Mouse (Mus musculus): ENCODE results near the gene Crybb1.
A peak's percentile ranks its signal among the peaks of the same experiment; 100 is the strongest.

Gene Crybb1

DNA sequence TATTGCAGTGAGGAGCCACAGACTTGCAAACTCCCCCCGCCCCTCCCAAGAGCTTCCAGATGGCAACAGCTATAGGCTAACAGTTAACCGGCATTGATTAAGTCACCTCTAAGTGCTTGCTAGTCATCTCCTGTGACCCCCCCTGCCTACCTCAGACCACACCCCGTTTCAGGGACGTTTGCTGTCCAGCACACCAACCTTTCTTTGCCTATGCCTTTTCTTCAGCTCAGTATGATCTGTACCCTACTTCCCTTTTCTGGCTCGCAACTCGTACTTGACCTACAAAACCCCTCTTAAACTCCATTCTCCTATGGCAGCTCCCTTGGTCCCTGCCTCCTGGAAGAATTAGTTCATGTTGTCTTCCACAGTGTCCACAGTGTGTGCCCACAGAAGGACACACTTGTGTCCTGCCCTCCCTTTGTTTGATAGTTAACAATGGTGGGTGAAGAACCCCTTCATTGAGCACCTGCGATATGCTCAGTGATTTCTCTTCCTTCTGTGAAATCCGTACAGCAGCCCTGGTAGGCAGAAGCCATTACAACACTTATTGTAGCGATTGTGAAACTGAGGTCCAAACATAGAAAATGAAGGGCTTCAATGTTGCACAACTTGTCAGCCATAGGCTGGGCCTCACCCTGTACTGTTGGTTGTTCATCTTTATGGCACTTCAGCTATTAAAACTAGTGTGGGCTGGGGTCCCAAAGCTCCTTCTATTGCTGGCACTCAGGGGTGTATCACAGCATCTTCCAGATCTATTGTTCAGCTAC, 10.6 kb downstream of the Crybb1 start:
- DNase-seq, result no peak

DNA sequence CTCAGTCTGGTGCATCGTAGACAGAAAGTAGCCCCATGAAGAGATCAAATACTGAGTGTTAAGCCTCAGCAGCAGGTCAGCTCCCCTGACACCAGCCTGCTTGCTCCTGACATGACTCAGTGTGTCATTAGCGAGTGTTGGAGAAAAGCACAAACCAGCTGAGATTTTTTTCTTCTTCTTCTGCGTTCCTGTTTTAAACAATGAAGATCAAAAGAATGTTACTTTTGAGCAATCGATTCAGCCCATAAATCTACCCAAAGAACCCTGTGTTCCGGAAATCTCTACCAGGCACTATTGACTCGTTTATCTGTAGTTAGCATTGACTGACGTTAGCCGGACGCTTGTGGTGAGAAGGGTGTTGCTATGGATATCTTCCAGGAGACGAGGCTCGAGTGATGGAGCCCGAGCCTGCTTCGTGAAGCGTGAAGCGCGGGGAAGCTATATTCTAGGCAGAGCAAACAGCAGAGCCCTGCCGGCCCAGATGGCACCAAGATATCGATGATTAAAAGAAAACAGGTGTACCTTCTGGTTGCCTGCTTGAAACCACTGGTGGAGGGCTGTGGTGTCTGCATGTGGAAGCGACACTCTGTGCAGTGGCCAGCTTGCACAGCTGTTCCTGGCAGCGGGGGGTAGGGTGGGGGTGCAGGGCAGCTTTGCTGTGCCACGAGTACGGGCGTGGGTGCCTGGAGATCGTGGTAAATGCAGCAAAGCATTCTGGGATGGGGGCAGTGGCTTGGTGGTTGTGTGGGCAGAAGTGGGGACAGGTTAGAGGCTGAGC, 15.3 kb downstream of the Crybb1 start:
- peak; percentile 59 to 71 for DNase-seq

DNA sequence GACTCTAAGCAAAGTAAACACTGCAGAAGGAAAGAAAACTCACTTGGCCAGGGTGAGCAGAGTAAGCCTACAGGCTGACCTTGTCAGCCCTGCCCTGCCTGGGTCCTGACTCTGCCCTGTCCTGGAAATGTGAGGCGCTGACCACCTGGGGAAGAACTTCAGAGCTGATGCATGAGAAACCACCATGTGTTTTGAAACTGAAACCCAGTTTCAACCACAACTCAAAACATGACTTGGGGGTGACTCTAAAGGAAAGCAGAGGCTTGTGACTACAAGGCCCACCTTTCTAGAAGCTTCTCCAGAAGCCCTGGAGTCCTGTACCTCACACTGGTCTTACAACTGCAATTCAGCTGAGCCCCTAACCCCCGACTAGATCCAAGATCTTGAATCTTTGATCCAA, 17.3 kb downstream of the Crybb1 start:
- no peak for DNase-seq

DNA sequence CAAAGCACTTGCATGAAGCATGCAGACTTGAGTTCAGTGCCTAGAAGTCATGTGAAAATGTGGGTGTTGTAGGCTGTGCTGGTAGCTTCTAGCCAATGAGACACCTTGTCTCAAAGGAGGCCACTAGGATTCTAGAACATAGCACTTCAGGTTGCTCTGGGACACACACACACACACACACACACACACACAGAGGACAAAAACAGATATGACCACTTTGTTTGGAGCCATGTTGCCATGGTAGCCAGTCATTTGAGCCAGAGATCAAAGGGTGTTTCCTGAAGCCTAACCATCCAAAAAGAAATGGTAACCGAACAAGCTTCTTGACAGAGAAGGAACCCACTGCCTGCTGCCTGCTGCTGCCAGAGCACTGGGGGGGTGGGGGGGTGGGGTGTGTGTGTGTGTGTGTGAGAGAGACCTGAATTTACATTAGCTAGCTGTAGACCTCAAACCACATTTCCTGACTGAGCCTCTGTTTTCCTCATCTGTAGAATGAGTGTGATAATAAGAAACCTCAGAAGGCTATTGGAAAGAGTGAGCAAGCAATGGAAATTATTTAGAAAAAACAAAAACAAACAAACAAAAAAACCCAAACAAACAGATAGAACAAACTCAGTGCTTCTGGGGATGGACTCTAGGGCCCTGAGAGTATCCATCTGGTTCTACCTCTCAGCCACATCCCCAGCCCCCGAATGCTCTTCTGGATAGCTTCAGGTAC, 18.3 kb downstream of the Crybb1 start:
- no peak for DNase-seq

DNA sequence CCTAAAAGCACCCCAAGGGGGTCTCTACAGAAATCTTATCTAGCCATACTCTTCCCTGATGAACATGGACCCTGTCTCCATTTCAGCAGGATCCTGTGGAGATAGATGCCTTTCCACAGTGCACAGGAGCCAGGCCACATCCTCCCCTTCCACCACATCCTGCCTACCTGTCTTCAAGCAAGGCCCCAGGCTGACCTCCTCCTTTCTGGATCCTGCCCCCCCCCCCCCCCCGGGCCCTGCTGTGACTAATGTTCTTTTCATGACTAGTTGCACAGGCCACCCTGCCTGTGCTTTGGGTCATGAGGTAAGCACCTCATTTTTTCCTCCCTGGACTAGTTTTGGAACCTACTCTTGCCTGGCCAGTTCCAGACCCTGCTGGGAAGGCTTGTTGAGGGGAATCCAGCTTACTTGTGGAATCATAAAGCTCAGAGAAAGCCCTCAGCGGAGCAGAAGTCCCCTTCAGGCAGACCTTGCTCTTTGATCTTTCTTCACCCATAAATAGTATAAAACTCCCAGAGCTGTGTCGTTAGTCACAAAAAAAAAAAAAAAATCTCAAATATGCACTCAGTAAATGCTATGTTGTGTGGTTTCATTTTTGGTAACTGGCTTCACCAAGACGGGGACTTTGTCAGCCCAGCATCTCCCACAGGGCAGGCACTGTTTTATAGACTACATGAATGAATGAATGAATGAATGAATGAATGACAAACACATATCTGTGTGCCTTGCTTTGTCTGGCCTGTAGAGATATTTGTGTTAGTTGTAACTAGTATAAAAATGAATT, 19.6 kb downstream of the Crybb1 start:
- no peak for DNase-seq

DNA sequence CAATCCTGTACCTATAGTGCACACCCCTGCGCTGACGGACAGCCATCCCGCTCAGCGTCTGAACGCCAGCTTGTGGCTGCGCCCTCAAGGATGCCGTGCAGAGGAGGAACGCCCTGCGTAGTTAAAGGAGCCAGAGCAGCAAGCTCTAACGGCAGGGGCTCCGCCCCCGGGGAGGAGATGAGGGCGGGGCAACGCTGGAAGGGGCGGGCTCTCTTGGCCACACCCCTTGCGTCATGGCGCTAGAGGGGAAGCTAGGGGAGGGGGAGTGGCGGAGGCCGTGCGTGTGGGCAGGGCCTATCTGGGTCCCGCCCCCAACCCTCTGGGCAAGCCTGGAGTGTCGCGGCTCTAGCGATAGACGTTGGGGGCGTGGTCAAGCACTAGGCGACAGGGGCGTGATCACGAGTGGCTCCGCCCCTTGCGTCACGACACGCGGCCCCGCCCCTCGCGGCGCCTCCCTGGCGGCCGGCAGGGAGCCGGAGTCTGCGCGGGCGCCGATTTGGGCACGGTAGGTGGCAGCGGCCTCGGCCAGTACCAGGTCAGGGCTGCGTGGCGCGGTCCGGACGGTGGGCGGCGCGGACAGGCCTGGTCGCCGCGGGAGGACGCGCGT, 20.8 kb downstream of the Crybb1 start, which contains the start of gene Tpst2:
Tpst2 (plus strand) TSS at position 425 of the 607 bp plus-strand sequence.
- peak; percentile 100 for DNase-seq

DNA sequence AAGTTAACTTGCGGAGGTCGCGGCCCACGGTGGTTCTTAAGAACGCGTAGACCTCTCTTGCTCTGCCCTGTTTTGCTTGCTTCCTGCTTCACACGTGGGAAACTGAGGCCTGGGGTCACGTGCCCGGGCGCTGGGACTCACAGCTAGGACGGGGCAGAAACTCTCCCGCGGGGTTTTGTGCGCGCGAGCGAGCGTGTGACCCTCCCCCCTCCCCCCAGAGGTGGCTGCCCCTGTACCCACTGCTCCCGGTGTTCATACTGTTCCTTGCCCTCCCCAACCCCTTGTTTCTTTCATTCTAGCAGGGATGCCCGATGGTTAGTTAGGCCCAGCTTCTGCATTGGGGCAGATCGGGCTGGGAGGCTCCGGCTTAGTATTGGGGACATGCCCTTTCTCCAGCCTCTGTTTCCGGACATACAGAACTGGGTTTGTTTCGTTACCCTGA, 21.3 kb downstream of the Crybb1 start:
- no peak for DNase-seq

DNA sequence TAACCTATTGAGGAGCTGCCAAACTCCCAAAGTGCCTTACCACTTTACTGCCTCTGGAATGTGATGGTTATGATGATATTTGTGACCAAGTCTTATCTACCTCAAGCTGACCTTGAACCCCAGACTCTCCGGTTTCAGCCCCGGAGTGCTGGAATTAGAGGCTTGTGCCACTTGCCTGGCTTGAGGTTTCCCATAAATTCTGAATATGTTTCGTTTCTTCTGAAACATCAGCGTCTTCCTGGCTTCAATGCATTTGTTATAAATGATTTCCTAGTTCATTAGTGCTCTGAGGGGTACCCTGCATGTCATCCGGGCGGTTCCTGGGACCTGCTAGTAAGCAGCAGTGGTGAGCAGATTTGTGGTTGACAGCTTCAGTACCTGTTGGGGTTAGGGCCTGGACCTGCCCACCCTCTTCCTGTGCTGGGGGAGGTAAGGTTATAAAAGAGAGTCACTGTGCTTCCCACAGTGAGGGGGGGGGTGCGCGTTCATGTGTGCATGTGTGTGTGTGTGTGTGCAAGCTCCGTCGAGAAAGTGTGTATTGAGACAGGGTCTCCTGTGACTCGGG, 22.4 kb downstream of the Crybb1 start:
- DNase-seq, result no peak

DNA sequence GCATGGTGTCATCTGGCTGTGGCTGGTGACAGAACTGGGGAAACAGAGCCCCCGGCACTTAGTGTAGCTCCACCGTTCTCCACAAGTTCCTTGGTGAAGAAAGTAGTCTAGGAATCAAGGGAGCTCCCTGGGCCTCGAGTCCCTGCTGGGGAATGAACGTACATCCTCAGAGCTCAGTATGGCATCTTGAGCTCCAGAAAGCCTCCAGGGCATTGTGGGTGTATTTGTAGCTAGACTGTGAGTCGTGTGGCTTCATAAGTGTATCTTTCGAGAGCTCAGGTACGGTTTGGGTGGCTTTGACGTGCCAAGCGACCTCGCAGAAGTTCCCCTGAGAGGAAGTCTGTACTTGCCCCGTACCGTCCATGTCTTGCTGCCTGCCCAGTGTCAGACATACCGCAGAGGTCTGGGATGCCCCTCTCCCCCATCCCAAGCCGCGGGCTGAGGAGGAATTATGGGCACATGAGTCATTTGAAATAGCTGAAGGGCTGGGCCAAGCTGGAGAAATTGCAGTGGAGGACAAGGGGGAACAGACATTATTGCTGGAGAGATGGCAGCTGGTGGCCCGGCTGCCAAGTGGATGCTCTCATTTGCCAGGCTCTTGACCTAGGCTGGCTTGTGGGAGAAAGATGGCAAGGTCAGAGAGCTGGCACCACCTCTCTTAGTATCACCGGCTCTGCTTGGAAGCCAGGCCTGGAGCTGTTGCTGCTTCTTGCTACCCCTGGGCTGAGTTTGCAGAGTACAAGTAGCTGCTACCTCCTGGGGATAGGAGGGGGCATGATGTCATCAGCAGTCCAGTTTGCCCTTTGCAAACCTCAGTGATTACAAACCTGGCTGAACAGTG, 23.8 kb downstream of the Crybb1 start:
- peak; percentile 47 to 51 for DNase-seq

DNA sequence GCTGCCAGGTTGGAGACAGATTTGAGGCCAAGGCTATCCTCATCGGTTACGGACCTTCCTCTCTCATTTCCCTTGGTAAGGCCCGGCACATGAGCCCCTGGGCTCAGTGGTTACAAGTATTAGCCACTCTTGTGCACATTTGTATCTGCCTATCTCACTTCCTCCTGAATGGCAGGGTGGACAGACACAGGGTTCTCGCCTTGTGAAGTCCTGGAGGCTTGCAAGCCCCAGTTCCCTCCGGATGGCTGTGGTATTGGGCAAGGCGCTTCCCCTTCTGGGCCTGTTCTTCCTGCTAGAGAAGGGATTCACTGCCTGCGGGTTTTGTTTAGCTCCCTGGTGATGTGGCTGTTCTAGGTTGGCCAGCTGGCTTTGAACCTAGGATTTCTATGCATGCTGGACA, 24.5 kb downstream of the Crybb1 start:
- no peak for DNase-seq

DNA sequence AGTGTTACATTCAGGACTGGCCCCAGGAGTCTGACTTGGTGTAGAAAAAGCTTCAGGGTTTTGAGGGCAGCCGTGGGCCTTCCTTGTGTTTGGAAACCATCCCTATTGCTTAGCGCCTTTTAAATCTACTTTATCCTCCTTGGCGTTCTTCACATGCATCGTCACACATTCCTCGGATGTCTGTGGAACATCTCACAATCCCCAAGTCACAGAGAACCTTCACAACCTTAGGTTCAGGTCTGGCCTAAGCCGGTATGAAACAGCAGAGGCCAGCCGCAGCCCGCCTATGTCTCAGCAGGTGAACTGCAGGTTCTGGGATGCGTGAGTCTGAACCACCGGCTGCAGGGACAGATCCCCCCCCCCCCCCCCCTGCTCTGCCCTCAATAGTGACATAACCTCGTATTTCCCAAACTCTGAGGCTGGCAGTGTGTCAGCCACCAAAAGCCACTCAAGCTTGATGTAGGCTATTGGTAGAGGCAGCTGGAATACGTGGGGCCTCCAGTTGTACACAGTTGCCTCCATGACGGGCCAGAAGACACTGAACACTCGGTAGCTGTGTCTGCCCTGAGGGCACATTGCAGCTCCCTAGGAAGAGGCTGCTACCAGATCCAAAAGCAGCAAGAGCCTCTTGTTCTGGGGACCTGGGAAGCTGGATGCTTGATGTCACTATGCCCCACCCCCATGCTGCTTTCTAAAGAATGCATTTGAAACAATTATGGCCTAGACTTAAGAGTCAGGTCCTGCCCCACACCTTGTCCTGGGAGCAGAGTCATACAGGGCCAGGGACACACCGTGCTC, 25.4 kb downstream of the Crybb1 start:
- no peak for DNase-seq

DNA sequence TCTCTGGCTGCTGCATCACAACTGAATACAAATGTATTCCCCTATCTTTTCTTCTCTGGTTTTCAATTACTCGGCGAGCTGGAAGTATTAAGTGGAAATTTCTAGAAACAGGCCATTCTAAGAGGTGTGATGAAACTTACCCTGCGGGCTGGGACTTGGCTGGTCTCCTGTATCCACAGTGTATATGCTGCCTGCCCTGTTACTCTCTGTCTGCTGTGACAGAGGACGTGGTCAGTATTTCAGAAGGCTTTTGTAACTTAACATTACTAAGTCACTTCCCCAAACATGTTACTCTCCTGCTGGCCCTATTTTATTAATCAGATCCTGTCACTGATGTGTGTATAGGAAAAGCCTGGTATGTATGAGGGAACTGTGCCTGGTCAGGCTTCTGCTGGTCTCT, 26.1 kb downstream of the Crybb1 start:
- no peak for DNase-seq

DNA sequence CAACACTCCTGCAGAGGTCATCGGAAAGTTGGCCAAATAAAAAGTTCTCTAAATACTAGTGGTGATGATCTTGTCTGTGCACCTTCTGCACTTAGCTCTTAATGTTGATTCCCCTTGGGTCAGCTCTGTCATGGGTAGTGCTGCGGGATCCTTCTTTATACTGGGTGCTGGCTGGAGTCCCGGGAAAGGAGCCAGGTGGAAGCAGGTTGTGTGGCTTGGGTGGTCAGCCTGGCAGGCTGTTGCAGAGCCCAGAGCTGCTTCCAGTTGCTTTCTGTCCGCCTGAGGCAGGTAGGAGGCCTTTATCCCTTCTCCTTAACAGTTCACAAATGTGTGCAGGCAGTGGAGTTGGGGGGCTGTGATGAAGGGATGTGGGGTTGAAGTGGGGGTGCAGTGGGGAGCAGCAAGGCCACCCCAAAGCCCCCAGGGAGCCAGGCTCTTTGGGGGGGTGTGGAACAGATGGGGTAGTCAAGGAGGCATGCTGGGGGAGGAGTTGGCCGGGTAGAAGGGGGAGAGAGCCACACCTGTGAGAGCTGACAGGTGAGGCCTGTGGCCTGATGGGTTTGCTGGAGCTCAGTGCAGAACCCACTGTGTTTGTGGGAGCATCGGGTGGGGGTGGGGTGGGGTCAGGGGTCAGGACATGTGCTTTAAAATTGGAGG, 26.6 kb downstream of the Crybb1 start:
- DNase-seq, result peak in 1 of 2 experiments; percentile 60

DNA sequence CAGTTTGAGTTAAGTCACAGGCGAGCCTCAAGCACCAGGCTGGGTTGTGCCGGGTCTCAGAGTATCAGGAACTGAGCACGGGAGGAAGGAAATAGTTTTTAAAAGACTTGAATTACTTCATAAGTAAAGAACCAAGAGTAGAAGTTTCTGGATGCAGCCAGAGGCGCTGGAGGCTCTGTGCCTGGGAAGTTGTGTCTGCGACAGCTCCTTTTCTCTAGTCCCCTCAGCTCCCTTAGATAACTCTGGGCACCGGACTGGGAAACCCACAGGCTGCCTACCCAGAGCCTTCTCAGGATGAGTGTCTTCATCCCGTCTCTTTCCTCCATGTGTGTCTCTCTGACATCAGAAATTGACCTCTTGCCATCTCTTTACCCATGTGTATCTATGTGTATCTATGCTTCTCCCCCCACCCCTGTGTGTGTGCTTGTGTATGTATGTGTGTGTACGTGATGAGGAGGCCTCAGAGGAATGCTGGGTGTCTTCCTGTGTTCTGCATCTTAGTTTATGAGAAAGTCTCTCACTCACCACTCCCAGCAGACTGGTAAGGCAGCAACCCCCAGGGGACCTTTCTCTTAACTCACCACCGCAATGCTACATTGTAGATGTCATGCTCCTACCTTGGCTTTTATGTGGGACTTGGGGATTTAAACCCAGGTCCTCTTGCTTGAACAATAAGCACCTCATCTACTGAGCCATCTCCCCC, 27.3 kb downstream of the Crybb1 start:
- no peak for DNase-seq

DNA sequence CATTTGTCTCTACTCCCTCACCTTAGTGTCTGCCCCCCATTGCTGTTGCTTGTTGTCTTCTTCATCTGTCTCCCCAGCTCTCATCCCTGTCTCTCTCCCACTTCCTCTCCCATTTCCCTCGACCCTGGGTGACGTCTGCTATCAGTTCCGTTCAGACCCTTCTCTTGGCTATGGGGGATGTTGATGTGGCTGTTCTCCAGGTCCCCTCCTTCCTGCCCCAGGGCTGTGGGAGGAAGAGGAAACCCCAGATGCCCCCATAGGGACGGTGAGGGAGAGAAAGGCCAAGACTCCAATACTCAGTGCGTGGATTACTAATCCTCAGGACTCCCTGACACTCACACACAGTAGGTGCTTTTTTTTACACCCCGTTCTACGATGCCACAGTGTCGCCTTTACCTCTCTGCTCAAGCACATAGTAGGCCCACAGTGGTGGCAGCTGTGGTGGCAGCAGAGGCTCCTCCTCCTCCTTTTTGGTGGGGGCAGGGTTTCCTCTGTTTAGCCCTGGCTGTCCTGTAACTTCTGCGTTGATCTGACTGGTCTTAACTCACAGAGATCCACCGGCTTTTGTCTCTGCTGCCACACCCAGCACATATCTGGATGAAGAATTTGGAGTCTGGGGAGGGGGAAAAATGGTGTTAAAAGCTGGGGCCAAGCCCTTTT, 28.1 kb downstream of the Crybb1 start:
- no peak for DNase-seq

DNA sequence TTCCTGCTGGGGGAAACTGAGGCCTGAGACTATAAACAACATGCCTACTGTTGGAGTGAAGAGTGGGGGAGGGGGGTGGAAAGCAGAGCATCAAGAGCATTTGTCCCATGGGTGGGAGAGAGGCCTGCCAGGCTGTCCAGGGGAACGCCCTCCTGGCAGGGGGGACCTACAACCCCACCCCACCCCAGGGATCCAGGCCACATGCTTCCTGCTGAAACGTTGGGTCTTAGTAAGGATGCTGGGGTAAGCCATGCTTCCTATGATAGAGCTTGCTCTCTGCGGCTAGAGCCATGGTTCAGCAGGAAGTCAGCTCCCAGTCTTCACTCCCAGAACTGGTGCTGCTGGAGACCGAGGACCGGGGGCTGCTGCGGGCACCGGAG, 28.6 kb downstream of the Crybb1 start:
- no peak for DNase-seq

DNA sequence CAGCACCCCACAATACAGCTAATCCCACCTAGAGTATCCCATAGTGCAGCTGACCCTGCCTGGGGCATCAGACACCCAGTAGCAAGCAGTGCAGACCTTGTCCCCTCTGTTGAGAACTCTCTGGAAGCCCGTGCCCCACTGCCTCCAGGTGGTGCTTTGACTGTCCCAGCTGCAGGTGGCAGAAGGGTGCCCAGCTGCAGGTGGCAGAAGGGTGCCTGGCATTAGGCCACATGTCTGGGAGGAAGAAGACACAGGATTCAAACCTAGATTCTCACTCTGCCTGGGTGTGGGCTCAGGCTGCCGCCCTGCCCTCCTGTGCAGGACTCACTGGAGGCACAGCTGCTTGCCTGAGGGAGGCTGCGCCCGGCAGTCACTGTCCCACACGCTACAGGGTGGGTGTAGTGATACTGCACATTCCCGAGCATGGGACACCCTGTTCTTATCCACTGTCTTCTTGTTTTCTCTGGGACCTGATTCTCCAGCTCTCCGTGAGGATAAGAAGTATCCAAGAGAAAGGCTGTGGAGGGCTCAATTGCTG, 30.0 kb downstream of the Crybb1 start:
- DNase-seq, result no peak

DNA sequence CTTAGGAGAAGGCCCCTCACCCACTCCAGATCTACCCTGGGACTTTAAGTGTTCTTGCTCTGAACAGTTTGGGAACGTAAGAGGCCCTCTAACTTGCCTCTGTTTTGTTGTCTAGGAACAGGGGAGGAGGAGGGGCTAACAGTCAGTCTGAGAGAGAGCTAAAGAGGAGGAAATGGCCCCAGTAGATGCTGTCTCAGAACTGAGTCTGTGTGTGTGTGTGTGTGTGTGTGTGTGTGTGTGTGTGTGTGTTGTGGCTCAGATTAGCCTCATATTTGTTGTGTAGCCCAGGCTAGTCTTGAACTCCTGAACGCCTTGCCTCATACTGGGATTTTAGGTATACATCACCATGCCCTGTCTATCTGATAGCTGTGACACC, 31.0 kb downstream of the Crybb1 start:
- DNase-seq, result no peak

Data from cerebellum, postnatal 14 days (tissue).